Mouse (Mus musculus) G1E (cell line): ENCODE measurements around the gene Arhgap27.

ENCODE experiments used
- CTCF ChIP-seq: IDR thresholded peaks from 2 replicates; pipeline ENCODE4 v1.5.1; 2012; ENCODE audit warnings: low read depth, low read length, inconsistent platforms, mixed read lengths
- GATA1 ChIP-seq: IDR thresholded peaks from 2 replicates; pipeline ENCODE4 v1.6.1; 2012; ENCODE audit warnings: borderline replicate concordance, low read length, inconsistent platforms, mixed read lengths
- GATA2 ChIP-seq: IDR thresholded peaks from 2 replicates; pipeline ENCODE4 v1.6.1; 2012; ENCODE audit warnings: low read depth, low read length, inconsistent platforms, borderline replicate concordance
- POLR2AphosphoS5 ChIP-seq: IDR thresholded peaks from 2 replicates; pipeline ENCODE4 v1.6.1; 2012; ENCODE audit warnings: low read depth, low read length, inconsistent platforms; ENCODE audit not compliant: insufficient replicate concordance
- TAL1 ChIP-seq: conservative IDR thresholded peaks from 2 replicates; pipeline ENCODE4 v1.6.1; 2012; ENCODE audit warnings: low read depth, low read length, inconsistent platforms, mixed read lengths

DNA sequence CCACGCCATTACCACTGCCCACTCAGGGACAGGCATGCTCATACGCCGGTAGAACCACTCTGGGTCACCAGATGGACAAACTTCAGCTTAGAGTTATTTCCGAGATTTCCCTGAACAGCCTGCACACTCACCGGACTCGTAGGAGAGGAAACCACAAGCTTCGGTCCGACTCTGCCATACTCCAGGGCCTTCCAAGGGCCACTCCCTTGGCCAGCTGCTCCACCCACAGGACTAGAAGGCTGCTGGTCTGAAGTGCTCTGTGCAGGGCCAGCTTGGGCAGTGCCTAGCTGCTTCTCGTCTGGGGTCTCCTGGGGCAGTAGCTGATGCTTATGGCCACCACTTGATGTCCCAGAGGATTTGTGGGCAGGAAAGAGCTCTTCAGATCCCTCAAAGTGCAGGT, 23.3 kb upstream of the Arhgap27 start:
- TF ChIP-seq CTCF (no peak), GATA1 (no peak), TAL1 (no peak), POLR2AphosphoS5 (no peak), GATA2 (no peak)
